Mouse (Mus musculus): ENCODE measurements around the gene Fam124a. TPM values are rescaled to one million over a fixed set of nuclear protein-coding genes. Genes with fewer than 3 reads are reported as not detected.

The Fam124a gene
- total RNA-seq, 2 experiments from 2014 or later, result 3.6 to 4.3 TPM

- intact Hi-C loops (cut with DNase I), result no loop called here
- no peak for DNase-seq
Observed at GRCm38 (mm10) chr14:62650376-62650775, 94.8 kb downstream of the Fam124a start.

- intact Hi-C loops (cut with DNase I), result no loop called here
- DNase-seq, result no peak
Observed at GRCm38 (mm10) chr14:62651771-62652170, 96.2 kb downstream of the Fam124a start.

DNA sequence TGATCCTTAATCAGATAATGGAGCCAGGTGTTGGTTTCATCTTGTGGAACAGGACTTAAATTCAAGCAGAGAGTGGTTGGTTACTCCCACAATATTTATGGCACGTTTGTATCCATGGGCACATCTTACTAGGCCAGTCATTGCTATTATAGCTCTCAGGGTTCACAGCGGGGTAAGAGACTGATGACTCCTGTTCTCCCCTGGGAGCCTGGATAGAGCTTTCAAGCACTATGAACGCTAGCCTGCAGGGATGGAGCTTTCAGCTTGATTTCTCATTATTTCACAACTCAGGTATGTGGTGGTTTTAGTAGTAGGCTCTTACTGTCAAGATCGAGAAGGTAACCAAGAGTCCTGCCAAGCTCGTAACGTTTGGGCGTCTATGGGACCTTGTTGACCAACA lies 100.5 kb downstream of the Fam124a start:
- DNase-seq, result no peak
- intact Hi-C loops (cut with DNase I), result no loop called here

GRCm38 (mm10) chr14:62657469-62657868 lies 101.9 kb downstream of the Fam124a start:
- intact Hi-C loops (cut with DNase I), result no loop called here
- DNase-seq, result no peak

Other genes with a start within 250 kb of the Fam124a start
- gene Gucy1b2, start 99.4 kb upstream of the Fam124a start, total RNA-seq (2021), result not detected
- not detected for gene Gm4131, start 11.2 kb downstream of the Fam124a start, total RNA-seq (2021)
- not detected for gene Serpine3, start 107.9 kb downstream of the Fam124a start, total RNA-seq (2021)
- 10 to 100 TPM; 20.6 to 25.6 TPM for gene Ints6, start 205.4 kb downstream of the Fam124a start, total RNA-seq (2021)